In the genomic region with DNA sequence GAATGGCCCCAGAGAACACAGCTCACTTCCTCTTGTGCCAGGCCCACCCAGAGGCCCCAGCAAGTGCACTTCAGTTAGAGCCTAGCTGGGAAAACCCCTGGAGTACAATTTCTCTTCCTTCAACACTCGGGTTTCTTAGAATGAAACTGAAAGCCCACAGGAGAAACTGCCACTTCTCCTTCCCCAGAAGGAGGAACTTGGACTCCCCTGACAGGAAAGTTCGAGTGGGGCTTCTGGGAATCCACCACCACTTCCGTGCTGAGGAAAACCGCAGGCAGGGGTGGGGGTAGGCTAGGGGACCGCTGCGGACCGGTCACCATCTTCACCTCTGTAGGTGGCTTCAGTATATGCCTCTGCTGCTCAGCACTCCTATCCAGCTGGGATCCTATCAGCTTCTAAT, we compare ENCODE assay signal across 9 mouse cellular contexts. TPM values are rescaled to one million over a fixed set of nuclear protein-coding genes. Genes with fewer than 3 reads are reported as not detected.
A peak's percentile ranks its signal among the peaks of the same experiment; 100 is the strongest.
DNase-seq lines count a peak whose midpoint lies in the region; ATAC-seq lines count a peak whose summit lies in the region.
"Had no signal": no experiment of that assay in that cellular context is flagged by ENCODE, and none has a peak within 500 bp of the region (broad histone marks: within the 10 kb centered on the region; RNA-seq: fewer than 3 reads in every experiment).

No protein-coding gene starts in this region.

- 62% methylated on average over 7 of the region's 7 CpGs for WGBS in kidney, embryonic 14.5 days
- WGBS in macrophage (ENCODE audit: missing documents) = 2% methylated on average over 7 of the region's 7 CpGs

- no peaks in the 10 kb centered on the region for H3K79me2 ChIP-seq in macrophage (ENCODE audit: inconsistent target)

- H3K9ac ChIP-seq in kidney, embryonic 14.5 days (ENCODE audit: low read depth, low read length) = no peak overlapping the region

- H3K27ac ChIP-seq in kidney, embryonic 14.5 days (ENCODE audit: low read depth, low read length) = no peak overlapping the region
- peak overlapping the region; percentile 97 for H3K27ac ChIP-seq in macrophage

- H3K9me3 ChIP-seq in kidney, embryonic 14.5 days (ENCODE audit: control insufficient read depth, low read length) = no peaks in the 10 kb centered on the region

- peak; percentile 51 for DNase-seq in kidney, adult 9 months
- DNase-seq in heart, postnatal 25 days (ENCODE audit: low spot score) = peak; percentile 15
- DNase-seq in thymus, postnatal 25 days = peak; percentile 55
- no peak for DNase-seq in layer of hippocampus, postnatal 10 days (ENCODE audit: low spot score in 2 of 2)
- DNase-seq in cerebellum, postnatal 36 days = no peak
- DNase-seq in left cerebral cortex, postnatal 4 days = no peak

- H3K4me3 ChIP-seq in kidney, embryonic 14.5 days (ENCODE audit: low read length) = no peak overlapping the region
- peak overlapping the region; percentile 7; the same call in 1 of the 2 replicates for H3K4me3 ChIP-seq in macrophage (ENCODE audit: inconsistent target)

- no peaks in the 10 kb centered on the region for H3K27me3 ChIP-seq in kidney, embryonic 14.5 days (ENCODE audit: control insufficient read depth, insufficient read depth, low read length)
- H3K27me3 ChIP-seq: Patski had no signal

- ATAC-seq in kidney, embryonic 14.5 days (ENCODE audit: low FRiP score, low TSS enrichment) = no peak
- ATAC-seq: Patski had no signal

- intact Hi-C loops in heart, postnatal 25 days (cut with DNase I) = no loop called here
- intact Hi-C loops in left cerebral cortex, postnatal 4 days (cut with DNase I) = loop anchor here (5.0 kb wide), 2 partner anchors 97 to 117 kb away; a partner anchor contains a TSS

- no peak overlapping the region for H3K4me2 ChIP-seq in kidney, embryonic 14.5 days (replicated peaks; ENCODE audit: low read depth, low read length)

- no peaks in the 10 kb centered on the region for H3K36me3 ChIP-seq in kidney, embryonic 14.5 days (ENCODE audit: control insufficient read depth, insufficient read depth, low read length)
- H3K36me3 ChIP-seq in macrophage (ENCODE audit: inconsistent target) = no peaks in the 10 kb centered on the region

- H3K4me1 ChIP-seq in kidney, embryonic 14.5 days (ENCODE audit: control insufficient read depth, insufficient read depth, low read length) = peaks cover 23% of the 10 kb centered on the region

RNA-seq across cellular contexts. Expression of a gene that starts 34.7 kb away (rescaled TPM):
- 9.5 and 9.6 TPM in 2 replicates for polyA plus RNA-seq in kidney, embryonic 14.5 days (2014; fragmentation: Nextera tagmentation; extraction: Ambion mirVana)
- total RNA-seq in heart, postnatal 25 days (2021) = 1 to 10 TPM; 1.8 to 2.7 TPM
- total RNA-seq in macrophage (2018; cell fraction: chromatin; rRNA removed) = 1,000 to 10,000 TPM in 7 of 26 experiments, 100 to 1,000 TPM in 18, 10 to 100 TPM in 1; 86.9 to 1,791 (median 552) TPM
- 100 to 1,000 TPM in 4 of 26 experiments, 10 to 100 TPM in 22; 20.6 to 153 (median 53.9) TPM for total RNA-seq in macrophage (2018; cell fraction: cytosol; rRNA removed)
- total RNA-seq in macrophage (2018; cell fraction: nucleus; rRNA removed) = 100 to 1,000 TPM in 25 of 26 experiments, 10 to 100 TPM in 1; 94.6 to 605 (median 335) TPM
- polyA plus RNA-seq in macrophage (2018) = 29.2 to 94.0 TPM (median 43.1 TPM) in 3 replicates
- total RNA-seq in layer of hippocampus, postnatal 10 days (2021) = 10 to 100 TPM in 1 of 2 experiments, 1 to 10 TPM in 1; 7.8 to 13.0 TPM
- total RNA-seq in left cerebral cortex, postnatal 4 days (2021) = 1 to 10 TPM; 4.5 to 6.4 TPM

RNA-seq across cellular contexts. Expression of a gene that starts 47.6 kb away (rescaled TPM):
- polyA plus RNA-seq in kidney, embryonic 14.5 days (2014; fragmentation: Nextera tagmentation; extraction: Ambion mirVana) = 297 and 364 TPM in 2 replicates
- total RNA-seq in heart, postnatal 25 days (2021) = 100 to 1,000 TPM; 220 TPM
- 100 to 1,000 TPM in 15 of 26 experiments, 10 to 100 TPM in 11; 33.9 to 200 (median 104) TPM for total RNA-seq in macrophage (2018; cell fraction: chromatin; rRNA removed)
- 100 to 1,000 TPM; 105 to 170 (median 135) TPM for total RNA-seq in macrophage (2018; cell fraction: cytosol; rRNA removed)
- 100 to 1,000 TPM in 3 of 26 experiments, 10 to 100 TPM in 23; 40.0 to 130 (median 72.8) TPM for total RNA-seq in macrophage (2018; cell fraction: nucleus; rRNA removed)
- 107 to 155 TPM (median 130 TPM) in 3 replicates for polyA plus RNA-seq in macrophage (2018)
- total RNA-seq in layer of hippocampus, postnatal 10 days (2021) = 100 to 1,000 TPM; 505 to 511 TPM
- 100 to 1,000 TPM; 489 to 514 TPM for total RNA-seq in left cerebral cortex, postnatal 4 days (2021)

Comparison
In these comparisons a context has a peak if more than half of its experiments do, and no peak if none do; other contexts are left out.
1. DNase-seq: peak in kidney, adult 9 months (single experiment), heart, postnatal 25 days (single experiment) and thymus, postnatal 25 days (single experiment); none in layer of hippocampus, postnatal 10 days (0 of 2), cerebellum, postnatal 36 days (0 of 2) and left cerebral cortex, postnatal 4 days (single experiment).